ENCODE assay signal across 11 mouse cellular contexts in the genomic region with DNA sequence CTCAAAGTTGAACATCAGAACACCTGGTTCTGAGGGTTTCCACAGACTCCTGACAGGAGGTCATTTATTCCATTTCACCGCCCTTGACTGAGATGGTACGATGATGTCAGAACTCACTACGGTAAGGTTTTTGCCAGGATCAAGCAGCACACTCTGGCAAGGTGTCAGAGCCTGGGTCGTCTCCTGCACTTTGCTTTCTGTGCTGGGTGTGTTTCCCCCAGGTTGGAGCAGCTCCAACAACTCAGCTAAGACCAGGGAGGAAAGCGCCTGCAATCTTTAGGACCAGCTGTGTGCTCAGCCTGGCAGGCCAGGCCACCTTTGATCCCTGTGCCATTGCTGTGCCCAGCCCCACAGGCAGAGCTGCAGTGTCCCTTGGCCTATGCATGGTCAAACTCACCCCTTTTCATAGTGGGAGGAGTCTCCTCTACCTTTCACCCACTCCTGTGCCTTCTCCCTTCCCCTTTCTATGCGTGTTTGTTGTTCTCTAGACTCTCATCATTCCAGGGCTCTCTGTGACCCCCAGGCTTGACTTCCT.
A peak's percentile ranks its signal among the peaks of the same experiment; 100 is the strongest.
DNase-seq lines count a peak whose midpoint lies in the region; TF ChIP-seq lines count a peak whose summit lies in the region.
"Had no signal": no experiment of that assay in that cellular context is flagged by ENCODE, and none has a peak within 500 bp of the region (broad histone marks: within the 10 kb centered on the region; RNA-seq: fewer than 3 reads in every experiment).

No protein-coding gene starts in this region.

- H3K27me3 ChIP-seq in heart, embryonic 10.5 days (ENCODE audit: insufficient read depth, poor library complexity, severe bottlenecking): no peaks in the 10 kb centered on the region
- H3K27me3 ChIP-seq in CH12.LX (replicated peaks): no peaks in the 10 kb centered on the region
- H3K27me3 ChIP-seq: limb, embryonic 12.5 days had no signal

- in situ Hi-C loops in CH12.LX (cut with MboI; ENCODE audit: low pct_ligation_motif_present, low pct_unique_long_range_greater_than_20kb, low sequenced_read_pairs): loop anchor here (10.0 kb wide), 1 partner anchor 258 kb away; no protein-coding TSS in a partner anchor

- no peak overlapping the region for H3K27ac ChIP-seq in heart, embryonic 10.5 days
- H3K27ac ChIP-seq in CH12.LX (ENCODE audit: insufficient read depth, low read depth): no peak overlapping the region
- H3K27ac ChIP-seq: limb, embryonic 12.5 days had no signal

- no peaks in the 10 kb centered on the region for H3K9me3 ChIP-seq in heart, embryonic 10.5 days
- H3K9me3 ChIP-seq in CH12.LX (replicated peaks; ENCODE audit: low read length): no peaks in the 10 kb centered on the region
- H3K9me3 ChIP-seq: G1E; limb, embryonic 12.5 days had no signal

- no peak for TF ChIP-seq RAD21 in CH12.LX (IDR thresholded peaks at IDR 0.05; ENCODE audit: low read depth, low read length)

- WGBS in heart, embryonic 10.5 days: 72% methylated on average over 6 of the region's 6 CpGs

- dilution Hi-C loops in CH12.LX (cut with MboI; ENCODE audit: extremely low pct_ligation_motif_present, extremely low pct_unique_long_range_greater_than_20kb, low sequenced_read_pairs): no loop called here

- peak; percentile 48; the same call in 1 of the 2 replicates for TF ChIP-seq EP300 in CH12.LX (IDR thresholded peaks at IDR 0.05; ENCODE audit: low read length)

- no peak for TF ChIP-seq POLR2A in CH12.LX (IDR thresholded peaks at IDR 0.05; ENCODE audit: low read depth, low read length)

- no peak overlapping the region for H3K9ac ChIP-seq in CH12.LX (ENCODE audit: insufficient read depth, low read depth)
- H3K9ac ChIP-seq: limb, embryonic 12.5 days had no signal

- no peak for TF ChIP-seq CTCF in CH12.LX (conservative IDR thresholded peaks at IDR 0.05 in 1 of 2, IDR thresholded peaks at IDR 0.05 in 1 of 2; ENCODE audit: low read depth in 2 of 2, low read length in 2 of 2)

- H3K4me1 ChIP-seq in heart, embryonic 10.5 days: peaks cover 30% of the 10 kb centered on the region; the same call in 1 of the 2 replicates
- H3K4me1 ChIP-seq in CH12.LX (ENCODE audit: control insufficient read depth in 1 of 2, insufficient read depth in 2 of 2): peaks cover 7 to 33% of the 10 kb centered on the region in 2 experiments

- no peak overlapping the region for H3K4me2 ChIP-seq in CH12.LX (ENCODE audit: insufficient read depth, low read depth, poor library complexity, severe bottlenecking)
- H3K4me2 ChIP-seq: limb, embryonic 12.5 days had no signal

- no peaks in the 10 kb centered on the region for H3K36me3 ChIP-seq in heart, embryonic 10.5 days
- H3K36me3 ChIP-seq in CH12.LX (replicated peaks in 1 of 2; ENCODE audit: control insufficient read depth in 1 of 2, insufficient read depth in 1 of 2, low read length in 1 of 2): peaks cover 0 to 16% of the 10 kb centered on the region in 2 experiments
- H3K36me3 ChIP-seq: G1E; limb, embryonic 12.5 days had no signal

- peak; percentile 49 for DNase-seq in heart, postnatal 4 days
- no peak for DNase-seq in heart, embryonic 10.5 days (ENCODE audit: low spot score)
- peak; percentile 42 for DNase-seq in CH12.LX (ENCODE audit: extremely low read depth)
- DNase-seq in cerebellum, adult 9-11 months: peak; percentile 54
- peak; percentile 69 for DNase-seq in kidney, postnatal 10 days
- DNase-seq in embryo, embryonic 9.5 days (ENCODE audit: extremely low spot score): no peak
- no peak for DNase-seq in layer of hippocampus, adult 18-20 months (ENCODE audit: low spot score in 2 of 2)
- no peak for DNase-seq in urinary bladder, postnatal 25 days (ENCODE audit: low spot score)

- H3K79me2 ChIP-seq in CH12.LX (replicated peaks; ENCODE audit: control insufficient read depth, extremely low read depth, insufficient read depth, poor library complexity, severe bottlenecking): no peaks in the 10 kb centered on the region

- no peak overlapping the region for H3K4me3 ChIP-seq in heart, embryonic 10.5 days
- no peak overlapping the region for H3K4me3 ChIP-seq in CH12.LX (replicated peaks in 1 of 3; ENCODE audit: low read depth in 2 of 3, low read length in 2 of 3, poor library complexity in 1 of 3)
- H3K4me3 ChIP-seq: heart, adult 2 months; limb, embryonic 12.5 days had no signal

TF ChIP-seq in CH12.LX, 34 proteins besides CTCF, POLR2A, EP300 and RAD21:
- no peak for TF ChIP-seq GABPA (IDR thresholded peaks at IDR 0.05; ENCODE audit: insufficient replicate concordance, low read depth, low read length)
- TF ChIP-seq USF1 (IDR thresholded peaks at IDR 0.05; ENCODE audit: low read depth, low read length): no peak
- TF ChIP-seq NELFE (IDR thresholded peaks at IDR 0.05; ENCODE audit: low read depth, low read length): no peak
- 0 out of 2 replicates have a peak, but pooled peaks have one; percentile 31 for TF ChIP-seq JUN (IDR thresholded peaks at IDR 0.05; ENCODE audit: insufficient read depth, low read depth, low read length)
- TF ChIP-seq TBP (conservative IDR thresholded peaks at IDR 0.05; ENCODE audit: low read depth, low read length): no peak
- TF ChIP-seq ETS1 (conservative IDR thresholded peaks at IDR 0.05; ENCODE audit: low read depth, low read length): peak; percentile 67
- TF ChIP-seq MAX (IDR thresholded peaks at IDR 0.05; ENCODE audit: low read length): no peak
- TF ChIP-seq TCF12 (IDR thresholded peaks at IDR 0.05; ENCODE audit: low read depth, low read length): no peak
- 0 out of 2 replicates have a peak, but pooled peaks have one; percentile 15 for TF ChIP-seq JUND (conservative IDR thresholded peaks at IDR 0.05; ENCODE audit: low read depth, low read length)
- no peak for TF ChIP-seq MYC (IDR thresholded peaks at IDR 0.05; ENCODE audit: low read depth, low read length)

Comparison
In these comparisons a context has a peak if more than half of its experiments do, and no peak if none do; other contexts are left out.
1. DNase-seq: peak in heart, postnatal 4 days (single experiment), CH12.LX (single experiment), cerebellum, adult 9-11 months (single experiment) and kidney, postnatal 10 days (single experiment); none in heart, embryonic 10.5 days (single experiment), embryo, embryonic 9.5 days (single experiment), layer of hippocampus, adult 18-20 months (0 of 2) and urinary bladder, postnatal 25 days (single experiment).